Mouse (Mus musculus) hindlimb bud, embryonic 11.5 days (tissue): ENCODE measurements around the gene Utf1.

Source experiments
- DNase-seq: peaks from one replicate; pipeline ENCODE4 v3.0.0-alpha.2; 2012; ENCODE audit warnings: low read depth, low spot score; ENCODE audit errors: extremely low spot score

The Utf1 gene

GRCm38 (mm10) chr7:139937138-139937537 is 6.5 kb upstream of the Utf1 start:
- no peak for DNase-seq

- no peak for DNase-seq
These were observed 5.8 kb upstream of the Utf1 start for GRCm38 (mm10) chr7:139937810-139938209.

GRCm38 (mm10) chr7:139940476-139941209 is 2.9 kb upstream of the Utf1 start:
- no peak for DNase-seq

- DNase-seq, result no peak
These were observed 977 bp downstream of the Utf1 start for GRCm38 (mm10) chr7:139944291-139945240.

GRCm38 (mm10) chr7:139945516-139945915 is 1.9 kb downstream of the Utf1 start:
- DNase-seq, result no peak

GRCm38 (mm10) chr7:139946032-139946431 is 2.4 kb downstream of the Utf1 start:
- DNase-seq, result no peak

GRCm38 (mm10) chr7:139949893-139950282 is 6.3 kb downstream of the Utf1 start:
- DNase-seq, result no peak

- no peak for DNase-seq
These were observed 6.8 kb downstream of the Utf1 start for GRCm38 (mm10) chr7:139950283-139950971.

- DNase-seq, result no peak
These were observed 7.5 kb downstream of the Utf1 start for GRCm38 (mm10) chr7:139951079-139951478.

- DNase-seq, result no peak
These were observed 8.5 kb downstream of the Utf1 start for GRCm38 (mm10) chr7:139951991-139952633.

GRCm38 (mm10) chr7:139955505-139955904 is 11.9 kb downstream of the Utf1 start:
- no peak for DNase-seq

GRCm38 (mm10) chr7:139956658-139957057 is 13.1 kb downstream of the Utf1 start:
- no peak for DNase-seq

- no peak for DNase-seq
These were observed 13.8 kb downstream of the Utf1 start for GRCm38 (mm10) chr7:139957437-139957836.

- DNase-seq, result no peak
These were observed 14.4 kb downstream of the Utf1 start for GRCm38 (mm10) chr7:139957958-139958357.

GRCm38 (mm10) chr7:139961141-139961540 is 17.6 kb downstream of the Utf1 start:
- no peak for DNase-seq

- no peak for DNase-seq
These were observed 20.2 kb downstream of the Utf1 start for GRCm38 (mm10) chr7:139963814-139964213.

- DNase-seq, result no peak
These were observed 23.6 kb downstream of the Utf1 start for GRCm38 (mm10) chr7:139967175-139967574.

- DNase-seq, result no peak
These were observed 24.8 kb downstream of the Utf1 start for GRCm38 (mm10) chr7:139968428-139968827.

GRCm38 (mm10) chr7:139969348-139970130 is 25.9 kb downstream of the Utf1 start:
- peak; percentile 77 for DNase-seq
